Mouse (Mus musculus) cortical plate, adult 2 months (tissue): ENCODE results near the gene Tmem91.

Source experiments
- CTCF ChIP-seq: fragments of 200-500 bp; IDR thresholded peaks from 2 replicates; pipeline ENCODE4 v1.5.1; 2011; ENCODE audit warnings: mild to moderate bottlenecking, control low read depth, low read length; ENCODE audit not compliant: insufficient read depth; ENCODE audit errors: extremely low read depth
- POLR2A ChIP-seq: fragments of 200-500 bp; IDR thresholded peaks from 2 replicates; pipeline ENCODE4 v1.6.1; 2011; ENCODE audit warnings: mild to moderate bottlenecking, low read length, control low read depth; ENCODE audit not compliant: insufficient read depth; ENCODE audit errors: extremely low read depth

GRCm38 (mm10) chr7:25685926-25686470 lies 11.0 kb upstream of the Tmem91 start:
- TF ChIP-seq CTCF (no peak), POLR2A (no peak)
